Mouse (Mus musculus) CH12.LX (cell line): ENCODE results near the gene Rabl3. TPM values are rescaled to one million over a fixed set of nuclear protein-coding genes. Genes with fewer than 3 reads are reported as not detected.
A peak's percentile ranks its signal among the peaks of the same experiment; 100 is the strongest.

Experiments used
- DNase-seq: peaks from one replicate; pipeline ENCODE4 v3.0.0-alpha.2; 2013; ENCODE audit errors: extremely low read depth
- H3K27ac ChIP-seq: 2 replicates; pipeline ENCODE4 v1.5.1; 2012; ENCODE audit warnings: low read depth, mild to moderate bottlenecking, control low read depth, moderate library complexity; ENCODE audit not compliant: insufficient read depth
- H3K27me3 ChIP-seq: replicated peaks from 2 replicates; pipeline ENCODE3; 2012; ENCODE audit warnings: inconsistent platforms
- H3K36me3 ChIP-seq, 2 experiments: replicated peaks in 1 of 2; 2 replicates each; pipeline versions ENCODE3 to v1.6.1; 2012; ENCODE audit warnings: inconsistent platforms in 1 of 2, low read length in 1 of 2, mild to moderate bottlenecking in 1 of 2, mixed read lengths in 1 of 2, moderate library complexity in 1 of 2; ENCODE audit not compliant: control insufficient read depth in 1 of 2, insufficient read depth in 1 of 2
- H3K4me1 ChIP-seq, 2 experiments: 2 replicates each; pipeline ENCODE4 v1.6.1; 2012; ENCODE audit warnings: inconsistent platforms in 1 of 2, moderate library complexity in 1 of 2; ENCODE audit not compliant: insufficient read depth in 2 of 2, control insufficient read depth in 1 of 2
- H3K4me2 ChIP-seq: 2 replicates; pipeline ENCODE4 v1.6.1; 2012; ENCODE audit warnings: low read depth, mild to moderate bottlenecking, control low read depth; ENCODE audit not compliant: poor library complexity, insufficient read depth, severe bottlenecking
- H3K4me3 ChIP-seq, 3 experiments: fragments of 150-350 bp in 1 of 3; sonication (generic) in 1 of 3; replicated peaks in 1 of 3; 2 replicates each; pipeline versions ENCODE3 to v1.5.1; 2011 to 2012; ENCODE audit warnings: low read depth in 2 of 3, low read length in 2 of 3, mild to moderate bottlenecking in 2 of 3, moderate library complexity in 2 of 3, control low read depth in 1 of 3, improper control_type of control experiment in 1 of 3, inconsistent platforms in 1 of 3, mixed read lengths in 1 of 3; ENCODE audit not compliant: poor library complexity in 1 of 3
- H3K79me2 ChIP-seq: replicated peaks from 2 replicates; pipeline ENCODE4 v1.6.1; 2012; ENCODE audit warnings: mild to moderate bottlenecking, moderate library complexity; ENCODE audit not compliant: control insufficient read depth, poor library complexity, insufficient read depth, severe bottlenecking; ENCODE audit errors: extremely low read depth
- H3K9ac ChIP-seq: 2 replicates; pipeline ENCODE4 v1.6.1; 2012; ENCODE audit warnings: low read depth, mild to moderate bottlenecking, control low read depth, moderate library complexity; ENCODE audit not compliant: insufficient read depth
- H3K9me3 ChIP-seq: replicated peaks from 2 replicates; pipeline ENCODE3; 2012; ENCODE audit warnings: low read length, inconsistent platforms, mixed read lengths
- CHD1 ChIP-seq: IDR thresholded peaks from 2 replicates; pipeline ENCODE4 v1.6.1; 2012; ENCODE audit warnings: low read depth, low read length, improper control_type of control experiment, inconsistent platforms
- E2F4 ChIP-seq: IDR thresholded peaks from 2 replicates; pipeline ENCODE4 v1.6.1; 2011; ENCODE audit warnings: low read depth, low read length, improper control_type of control experiment; ENCODE audit not compliant: insufficient replicate concordance
- EP300 ChIP-seq: IDR thresholded peaks from 2 replicates; pipeline ENCODE4 v1.6.1; 2011; ENCODE audit warnings: low read length, improper control_type of control experiment
- ETS1 ChIP-seq: conservative IDR thresholded peaks from 2 replicates; pipeline ENCODE4 v1.6.1; 2012; ENCODE audit warnings: low read depth, mild to moderate bottlenecking, inconsistent platforms, low read length, improper control_type of control experiment, moderate library complexity
- GABPA ChIP-seq: IDR thresholded peaks from 2 replicates; pipeline ENCODE4 v1.6.1; 2012; ENCODE audit warnings: low read depth, low read length, improper control_type of control experiment, inconsistent platforms; ENCODE audit not compliant: insufficient replicate concordance
- HCFC1 ChIP-seq: IDR thresholded peaks from 2 replicates; pipeline ENCODE4 v1.6.1; 2012; ENCODE audit warnings: low read depth, mild to moderate bottlenecking, inconsistent platforms, low read length, improper control_type of control experiment
- IRF4 ChIP-seq: IDR thresholded peaks from 2 replicates; pipeline ENCODE4 v1.6.1; 2014; ENCODE audit warnings: low read depth, mild to moderate bottlenecking, inconsistent platforms, low read length, improper control_type of control experiment
- JUN ChIP-seq: IDR thresholded peaks from 2 replicates; pipeline ENCODE4 v1.6.1; 2011; ENCODE audit warnings: low read depth, mild to moderate bottlenecking, low read length, improper control_type of control experiment, moderate library complexity; ENCODE audit not compliant: insufficient read depth
- JUND ChIP-seq: conservative IDR thresholded peaks from 2 replicates; pipeline ENCODE4 v1.6.1; 2011; ENCODE audit warnings: low read depth, low read length, improper control_type of control experiment
- KAT2A ChIP-seq: IDR thresholded peaks from 2 replicates; pipeline ENCODE4 v1.6.1; 2012; ENCODE audit warnings: low read length, improper control_type of control experiment, inconsistent platforms; ENCODE audit not compliant: insufficient replicate concordance
- MAFK ChIP-seq: IDR thresholded peaks from 2 replicates; pipeline ENCODE4 v1.6.1; 2011; ENCODE audit warnings: low read length, improper control_type of control experiment; ENCODE audit not compliant: insufficient replicate concordance
- MAZ ChIP-seq: IDR thresholded peaks from 2 replicates; pipeline ENCODE4 v1.6.1; 2012; ENCODE audit warnings: low read depth, mild to moderate bottlenecking, inconsistent platforms, low read length, improper control_type of control experiment, moderate library complexity
- MYC ChIP-seq: IDR thresholded peaks from 2 replicates; pipeline ENCODE4 v1.6.1; 2011; ENCODE audit warnings: low read depth, mild to moderate bottlenecking, improper control_type of control experiment, low read length
- NELFE ChIP-seq: IDR thresholded peaks from 2 replicates; pipeline ENCODE4 v1.6.1; 2011; ENCODE audit warnings: low read depth, low read length, improper control_type of control experiment
- NRF1 ChIP-seq: IDR thresholded peaks from 2 replicates; pipeline ENCODE4 v1.6.1; 2014; ENCODE audit warnings: low read depth, mild to moderate bottlenecking, inconsistent platforms, low read length, improper control_type of control experiment, moderate library complexity
- POLR2AphosphoS2 ChIP-seq: IDR thresholded peaks from 2 replicates; pipeline ENCODE4 v1.6.1; 2011; ENCODE audit warnings: low read depth, low read length, improper control_type of control experiment
- RAD21 ChIP-seq: IDR thresholded peaks from 2 replicates; pipeline ENCODE4 v1.6.1; 2011; ENCODE audit warnings: low read depth, mild to moderate bottlenecking, low read length, improper control_type of control experiment, moderate library complexity
- RCOR1 ChIP-seq: conservative IDR thresholded peaks from 2 replicates; pipeline ENCODE4 v1.6.1; 2012; ENCODE audit warnings: low read depth, mild to moderate bottlenecking, inconsistent platforms, low read length, improper control_type of control experiment
- SMC3 ChIP-seq: IDR thresholded peaks from 2 replicates; pipeline ENCODE4 v1.6.1; 2011; ENCODE audit warnings: low read depth, low read length, improper control_type of control experiment
- TBP ChIP-seq: conservative IDR thresholded peaks from 2 replicates; pipeline ENCODE4 v1.6.1; 2011; ENCODE audit warnings: low read depth, low read length, improper control_type of control experiment
- UBTF ChIP-seq: IDR thresholded peaks from 2 replicates; pipeline ENCODE4 v1.6.1; 2012; ENCODE audit warnings: low read depth, mild to moderate bottlenecking, inconsistent platforms, low read length, improper control_type of control experiment, moderate library complexity
- USF1 ChIP-seq: IDR thresholded peaks from 2 replicates; pipeline ENCODE4 v1.6.1; 2014; ENCODE audit warnings: low read depth, mild to moderate bottlenecking, inconsistent platforms, low read length, improper control_type of control experiment
- ZC3H11A ChIP-seq: IDR thresholded peaks from 2 replicates; pipeline ENCODE4 v1.6.1; 2012; ENCODE audit warnings: low read depth, mild to moderate bottlenecking, inconsistent platforms, low read length, improper control_type of control experiment
- ZMIZ1 ChIP-seq: IDR thresholded peaks from 2 replicates; pipeline ENCODE4 v1.6.1; 2012; ENCODE audit warnings: low read depth, mild to moderate bottlenecking, inconsistent platforms, low read length, improper control_type of control experiment
- ZNF384 ChIP-seq: IDR thresholded peaks from 2 replicates; pipeline ENCODE4 v1.6.1; 2012; ENCODE audit warnings: low read depth, low read length, improper control_type of control experiment, inconsistent platforms
- dilution Hi-C: fragments of 300-500 bp; cut with MboI; formaldehyde crosslinking; loops from 2 replicates; pipeline ENCODE4 v1.14.3; 2020; ENCODE audit warnings: low sequenced_read_pairs; ENCODE audit not compliant: extremely low pct_unique_long_range_greater_than_20kb, extremely low pct_ligation_motif_present
- in situ Hi-C: fragments of 300-500 bp; cut with MboI; formaldehyde crosslinking; loops from 3 replicates; pipeline ENCODE4 v1.14.3; 2019; ENCODE audit warnings: low sequenced_read_pairs, low pct_ligation_motif_present, low pct_unique_long_range_greater_than_20kb, mixed read lengths
- polyA plus RNA-seq: library from polyadenylated mRNA; unstranded; fragments of >175 nt; gene quantifications from 2 replicates; pipeline ENCODE4 v1.2.1, GENCODE M21; 2012; ENCODE audit warnings: low read depth; ENCODE audit not compliant: insufficient read length
- total RNA-seq, 2 experiments: library from RNA; depleted of rRNA; stranded (reverse); fragments of 300-350 nt in 1 of 2; fragments of >200 nt in 1 of 2; gene quantifications; 2 replicates each; pipeline ENCODE4 v1.2.3; 2012 to 2014

Rabl3 gene
- total and polyA plus RNA-seq, 3 experiments, result 12.3 to 36.8 (median 19.8) TPM

GRCm38 (mm10) chr16:37591551-37591950 lies 51.9 kb downstream of the Rabl3 start:
- no peaks in the 10 kb centered on the region for H3K9me3 ChIP-seq
- H3K4me1 ChIP-seq, result peaks cover 0 to 3% of the 10 kb centered on the region in 2 experiments; a peak in 1 of 4 replicates
- H3K9ac ChIP-seq, result no peak overlapping the region
- no peak overlapping the region for H3K4me3 ChIP-seq
- TF ChIP-seq USF1 (no peak), RCOR1 (no peak), ZC3H11A (no peak), ZNF384 (no peak), EP300 (no peak), IRF4 (no peak), MAFK (no peak), JUN (no peak), JUND (no peak), NELFE (no peak)
- in situ Hi-C loops (no loop called here), dilution Hi-C loops (no loop called here)
- no peaks in the 10 kb centered on the region for H3K27me3 ChIP-seq
- no peaks in the 10 kb centered on the region for H3K79me2 ChIP-seq
- H3K36me3 ChIP-seq, result no peaks in the 10 kb centered on the region
- no peak for DNase-seq
- no peak overlapping the region for H3K27ac ChIP-seq
- H3K4me2 ChIP-seq, result no peak overlapping the region

GRCm38 (mm10) chr16:37597412-37597811 lies 57.7 kb downstream of the Rabl3 start:
- peak; percentile 17 for DNase-seq
- in situ Hi-C loops, result no loop called here
- H3K4me3 ChIP-seq, result no peak overlapping the region

GRCm38 (mm10) chr16:37598463-37598862 lies 58.8 kb downstream of the Rabl3 start:
- DNase-seq, result no peak
- no peaks in the 10 kb centered on the region for H3K27me3 ChIP-seq
- H3K27ac ChIP-seq, result no peak overlapping the region
- H3K4me1 ChIP-seq, result peaks cover 0 to 7% of the 10 kb centered on the region in 2 experiments; a peak in 2 of 4 replicates
- no peak overlapping the region for H3K4me3 ChIP-seq
- no peak overlapping the region for H3K4me2 ChIP-seq
- no peak for TF ChIP-seq EP300
- no peak for TF ChIP-seq ZNF384
- TF ChIP-seq KAT2A, result no peak
- no peak for TF ChIP-seq ZMIZ1
- no peak for TF ChIP-seq ETS1
- TF ChIP-seq E2F4, result no peak
- TF ChIP-seq POLR2AphosphoS2, result no peak
- TF ChIP-seq NRF1, result no peak
- TF ChIP-seq SMC3, result no peak
- TF ChIP-seq CHD1, result no peak
- in situ Hi-C loops, result no loop called here
- H3K36me3 ChIP-seq, result no peaks in the 10 kb centered on the region
- H3K9ac ChIP-seq, result no peak overlapping the region
- dilution Hi-C loops, result no loop called here
- no peaks in the 10 kb centered on the region for H3K79me2 ChIP-seq
- no peaks in the 10 kb centered on the region for H3K9me3 ChIP-seq

More at GRCm38 (mm10) chr16:37597412-37597811, 57.7 kb downstream of the Rabl3 start:
- H3K27me3 ChIP-seq, result no peaks in the 10 kb centered on the region
- no peak overlapping the region for H3K4me2 ChIP-seq
- H3K27ac ChIP-seq, result no peak overlapping the region
- no peaks in the 10 kb centered on the region for H3K36me3 ChIP-seq
- H3K9ac ChIP-seq, result no peak overlapping the region
- H3K9me3 ChIP-seq, result no peaks in the 10 kb centered on the region
- dilution Hi-C loops, result no loop called here
- TF ChIP-seq HCFC1 (no peak), RAD21 (no peak), ZC3H11A (no peak), MYC (no peak), MAZ (no peak), GABPA (no peak), TBP (no peak), ETS1 (no peak), EP300 (no peak), KAT2A (no peak), UBTF (no peak)
- no peaks in the 10 kb centered on the region for H3K79me2 ChIP-seq
- peaks cover 0 to 7% of the 10 kb centered on the region in 2 experiments; a peak in 2 of 4 replicates for H3K4me1 ChIP-seq
